Mouse (Mus musculus): ENCODE measurements around the gene Fance.
"Not testable (repeated sequence)": the region's sequence is repeated elsewhere in the genome, so short reads cannot be mapped to it uniquely, and the experiment has no call there.

The Fance gene

GRCm38 (mm10) chr17:28325751-28326150 is 12.4 kb downstream of the Fance start:
- no peak for DNase-seq (ENCODE audit: low spot score in 2 of 2)

GRCm38 (mm10) chr17:28326951-28327350 is 13.6 kb downstream of the Fance start:
- no peak for DNase-seq (ENCODE audit: low spot score in 2 of 2)

GRCm38 (mm10) chr17:28327673-28328325 is 14.5 kb downstream of the Fance start:
- DNase-seq (ENCODE audit: low spot score in 2 of 2) = no peak

- peak; percentile 96 to 98 for DNase-seq (ENCODE audit: low spot score in 2 of 2)
Observed at GRCm38 (mm10) chr17:28328366-28328928, 15.1 kb downstream of the Fance start, which contains the start of gene Rpl10a. TSS of gene Rpl10a (plus strand) at chr17:28328471.

- DNase-seq (ENCODE audit: low spot score in 2 of 2) = no peak
Observed at GRCm38 (mm10) chr17:28328946-28329345, 15.6 kb downstream of the Fance start.

GRCm38 (mm10) chr17:28329503-28330231 is 16.3 kb downstream of the Fance start:
- DNase-seq (ENCODE audit: low spot score in 2 of 2) = no peak

GRCm38 (mm10) chr17:28330232-28330546 is 16.9 kb downstream of the Fance start:
- DNase-seq (ENCODE audit: low spot score in 2 of 2) = no peak

GRCm38 (mm10) chr17:28330590-28330989 is 17.3 kb downstream of the Fance start:
- not testable (repeated sequence) for DNase-seq (ENCODE audit: low spot score in 2 of 2)

- no peak for DNase-seq (ENCODE audit: low spot score in 2 of 2)
Observed at GRCm38 (mm10) chr17:28331241-28332112, 18.2 kb downstream of the Fance start.

- DNase-seq (ENCODE audit: low spot score in 2 of 2) = no peak
Observed at GRCm38 (mm10) chr17:28332113-28332914, 19.0 kb downstream of the Fance start.

- DNase-seq (ENCODE audit: low spot score in 2 of 2) = no peak
Observed at GRCm38 (mm10) chr17:28332915-28333546, 19.7 kb downstream of the Fance start.

- DNase-seq (ENCODE audit: low spot score in 2 of 2) = no peak
Observed at GRCm38 (mm10) chr17:28335267-28335666, 21.9 kb downstream of the Fance start.

GRCm38 (mm10) chr17:28337547-28337946 is 24.2 kb downstream of the Fance start:
- DNase-seq (ENCODE audit: low spot score in 2 of 2) = no peak

- no peak for DNase-seq (ENCODE audit: low spot score in 2 of 2)
Observed at GRCm38 (mm10) chr17:28340578-28340977, 27.3 kb downstream of the Fance start.

GRCm38 (mm10) chr17:28341091-28341490 is 27.8 kb downstream of the Fance start:
- peak; percentile 95 to 96 for DNase-seq (ENCODE audit: low spot score in 2 of 2)

GRCm38 (mm10) chr17:28344050-28344607 is 30.8 kb downstream of the Fance start:
- peak in 1 of 2 experiments; percentile 68 for DNase-seq (ENCODE audit: low spot score in 2 of 2)

- no peak for DNase-seq (ENCODE audit: low spot score in 2 of 2)
Observed at GRCm38 (mm10) chr17:28344670-28345069, 31.4 kb downstream of the Fance start.

- DNase-seq (ENCODE audit: low spot score in 2 of 2) = peak in 1 of 2 experiments; percentile 61
Observed at GRCm38 (mm10) chr17:28345271-28345721, 32.0 kb downstream of the Fance start.

GRCm38 (mm10) chr17:28345882-28346281 is 32.6 kb downstream of the Fance start:
- DNase-seq (ENCODE audit: low spot score in 2 of 2) = peak in 1 of 2 experiments; percentile 67

- DNase-seq (ENCODE audit: low spot score in 2 of 2) = no peak
Observed at GRCm38 (mm10) chr17:28347327-28347726, 34.0 kb downstream of the Fance start.
